Mouse (Mus musculus): ENCODE measurements around the gene Specc1. TPM values are rescaled to one million over a fixed set of nuclear protein-coding genes. Genes with fewer than 3 reads are reported as not detected.

The Specc1 gene
- polyA plus RNA-seq, 1 experiment = 28.9 TPM

DNA sequence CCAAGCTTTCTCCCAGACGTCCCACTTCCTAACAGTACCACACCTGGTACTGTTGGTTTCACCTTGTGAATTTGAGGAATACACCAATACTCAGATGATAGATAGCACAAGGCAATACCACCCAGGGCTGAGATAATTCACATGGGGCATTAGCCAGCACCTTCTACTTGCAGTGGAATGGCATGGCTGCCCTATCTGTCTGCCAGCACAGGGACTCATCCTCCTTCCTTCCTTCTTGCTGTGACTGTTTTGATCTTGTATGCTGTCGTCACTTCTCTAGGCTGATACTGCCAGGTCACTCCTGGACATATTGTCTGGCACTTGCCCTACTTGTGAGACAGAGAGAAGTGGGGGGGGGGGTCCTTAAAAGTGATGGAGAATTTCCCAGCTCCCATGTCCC lies 69.2 kb downstream of the Specc1 start:
- no peak overlapping the region for H3K27ac ChIP-seq (ENCODE audit: insufficient read depth, low read length)
- no peaks in the 10 kb centered on the region for H3K27me3 ChIP-seq (ENCODE audit: control insufficient read depth, insufficient read depth, low read length)
- no peak overlapping the region for H3K4me3 ChIP-seq (ENCODE audit: extremely low read depth, insufficient read depth, insufficient read length)
- WGBS = 84% methylated on average over 2 of the region's 2 CpGs
- H3K36me3 ChIP-seq (ENCODE audit: control insufficient read depth, insufficient read depth, low read length) = no peaks in the 10 kb centered on the region
- H3K4me1 ChIP-seq (ENCODE audit: control insufficient read depth, insufficient read depth, insufficient read length) = no peaks in the 10 kb centered on the region
- no peak for DNase-seq (ENCODE audit: low read depth in 1 of 2, low spot score in 2 of 2)
- TF ChIP-seq POLR2A (IDR thresholded peaks at IDR 0.05; ENCODE audit: low read depth, low read length) (no peak), CTCF (IDR thresholded peaks at IDR 0.05; ENCODE audit: extremely low read depth, insufficient read depth, insufficient read length, insufficient replicate concordance) (no peak)

DNA sequence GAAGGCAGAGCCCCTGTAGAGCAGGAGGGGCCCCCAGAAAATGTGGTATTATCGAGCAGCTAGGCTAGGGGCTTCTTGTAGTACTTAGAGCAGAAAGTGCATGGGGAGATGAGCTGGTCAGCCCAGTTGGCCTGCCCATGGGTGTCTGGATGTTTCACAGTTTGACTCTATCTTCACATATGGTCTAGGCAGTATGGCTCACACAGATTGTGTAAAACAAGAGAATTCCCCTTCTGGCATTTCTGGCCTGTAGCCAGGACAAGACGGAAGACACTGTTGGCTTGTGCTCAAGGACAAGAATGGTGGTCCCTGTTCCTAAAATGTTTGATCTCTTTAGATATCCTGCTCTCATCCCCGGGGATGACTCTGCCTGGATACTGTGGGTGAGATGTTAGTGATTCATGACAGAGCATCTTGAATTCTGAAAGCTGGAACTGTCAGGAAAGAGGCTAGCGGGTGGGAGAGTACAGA lies 69.8 kb downstream of the Specc1 start:
- H3K27ac ChIP-seq (ENCODE audit: insufficient read depth, low read length) = no peak overlapping the region
- no peak overlapping the region for H3K4me3 ChIP-seq (ENCODE audit: extremely low read depth, insufficient read depth, insufficient read length)
- no peaks in the 10 kb centered on the region for H3K4me1 ChIP-seq (ENCODE audit: control insufficient read depth, insufficient read depth, insufficient read length)
- DNase-seq (ENCODE audit: low read depth in 1 of 2, low spot score in 2 of 2) = no peak
- H3K27me3 ChIP-seq (ENCODE audit: control insufficient read depth, insufficient read depth, low read length) = no peaks in the 10 kb centered on the region
- no peaks in the 10 kb centered on the region for H3K36me3 ChIP-seq (ENCODE audit: control insufficient read depth, insufficient read depth, low read length)
- WGBS = 88% methylated on average over 4 of the region's 4 CpGs
- TF ChIP-seq POLR2A (IDR thresholded peaks at IDR 0.05; ENCODE audit: low read depth, low read length) (no peak), CTCF (IDR thresholded peaks at IDR 0.05; ENCODE audit: extremely low read depth, insufficient read depth, insufficient read length, insufficient replicate concordance) (no peak)

DNA sequence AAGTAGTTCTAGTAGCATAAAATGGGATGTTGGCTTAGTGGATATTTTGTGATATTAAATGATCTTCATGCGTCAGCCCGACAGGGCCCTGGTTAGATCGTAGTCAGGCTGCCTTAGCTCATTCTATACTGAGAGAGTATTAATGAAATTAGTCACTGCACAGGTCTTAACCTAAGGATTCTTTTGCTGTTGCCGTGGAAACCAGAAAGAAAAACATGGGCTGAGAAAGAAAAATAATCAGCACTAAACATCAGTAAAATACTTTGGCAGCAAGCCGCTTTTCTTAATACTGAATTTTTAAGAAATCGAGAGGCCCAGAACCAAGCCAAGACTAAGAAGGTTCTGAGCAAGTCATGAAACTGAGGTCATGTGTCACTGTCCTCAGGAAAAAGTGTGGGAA lies 70.7 kb downstream of the Specc1 start:
- DNase-seq (ENCODE audit: low read depth in 1 of 2, low spot score in 2 of 2) = no peak
- TF ChIP-seq CTCF (IDR thresholded peaks at IDR 0.05; ENCODE audit: extremely low read depth, insufficient read depth, insufficient read length, insufficient replicate concordance) (no peak), POLR2A (IDR thresholded peaks at IDR 0.05; ENCODE audit: low read depth, low read length) (no peak)
- H3K4me3 ChIP-seq (ENCODE audit: extremely low read depth, insufficient read depth, insufficient read length) = no peak overlapping the region
- no peaks in the 10 kb centered on the region for H3K27me3 ChIP-seq (ENCODE audit: control insufficient read depth, insufficient read depth, low read length)
- 89% methylated on average over 6 of the region's 6 CpGs for WGBS
- no peaks in the 10 kb centered on the region for H3K36me3 ChIP-seq (ENCODE audit: control insufficient read depth, insufficient read depth, low read length)
- no peaks in the 10 kb centered on the region for H3K4me1 ChIP-seq (ENCODE audit: control insufficient read depth, insufficient read depth, insufficient read length)
- no peak overlapping the region for H3K27ac ChIP-seq (ENCODE audit: insufficient read depth, low read length)

DNA sequence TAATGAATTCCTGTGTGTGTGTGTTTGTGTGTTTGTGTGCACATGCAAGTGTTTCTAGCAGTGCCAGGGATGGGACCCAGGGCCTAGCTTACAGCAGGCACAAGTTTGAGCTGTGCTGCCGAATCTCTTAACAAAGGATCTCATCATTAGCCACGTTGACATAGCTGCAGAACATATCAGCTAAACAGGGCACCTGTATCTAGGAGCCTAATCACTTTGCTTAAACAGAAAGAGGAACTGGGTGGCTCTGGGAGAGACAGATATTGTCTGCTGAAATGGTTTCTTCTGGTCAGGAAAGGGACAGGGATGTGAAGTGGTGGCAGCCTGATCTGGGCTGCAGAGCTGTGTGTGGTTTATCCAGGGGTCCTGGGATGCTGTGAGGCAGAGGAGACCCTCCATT lies 71.1 kb downstream of the Specc1 start:
- DNase-seq (ENCODE audit: low read depth in 1 of 2, low spot score in 2 of 2) = no peak
- Histone ChIP-seq H3K27me3 (ENCODE audit: control insufficient read depth, insufficient read depth, low read length) (no peaks in the 10 kb centered on the region), H3K27ac (ENCODE audit: insufficient read depth, low read length) (no peak overlapping the region), H3K4me3 (ENCODE audit: extremely low read depth, insufficient read depth, insufficient read length) (no peak overlapping the region), H3K36me3 (ENCODE audit: control insufficient read depth, insufficient read depth, low read length) (no peaks in the 10 kb centered on the region), H3K4me1 (ENCODE audit: control insufficient read depth, insufficient read depth, insufficient read length) (no peaks in the 10 kb centered on the region)
- TF ChIP-seq POLR2A (IDR thresholded peaks at IDR 0.05; ENCODE audit: low read depth, low read length) (no peak), CTCF (IDR thresholded peaks at IDR 0.05; ENCODE audit: extremely low read depth, insufficient read depth, insufficient read length, insufficient replicate concordance) (no peak)
- 25% methylated on average over 2 of the region's 2 CpGs for WGBS

DNA sequence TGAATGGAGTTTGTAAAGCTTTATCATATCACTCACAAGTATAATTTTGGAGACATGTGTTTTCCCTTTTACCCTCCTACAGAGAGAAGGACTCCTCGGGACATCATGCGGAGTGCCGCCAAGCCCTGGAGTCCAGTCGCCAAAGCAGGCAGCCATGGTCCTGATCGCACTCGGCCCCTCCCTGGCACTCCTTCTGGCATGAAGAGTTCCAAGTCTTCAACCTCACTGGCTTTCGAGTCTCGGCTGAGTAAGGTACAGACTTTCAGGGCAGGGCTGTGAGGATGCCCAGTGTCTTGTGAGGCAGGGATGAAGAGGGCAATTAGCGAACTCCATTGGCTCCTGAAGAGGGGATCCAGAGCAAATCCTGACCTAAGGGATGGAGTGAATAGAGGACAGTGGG lies 72.6 kb downstream of the Specc1 start:
- Histone ChIP-seq H3K27ac (ENCODE audit: insufficient read depth, low read length) (no peak overlapping the region), H3K36me3 (ENCODE audit: control insufficient read depth, insufficient read depth, low read length) (no peaks in the 10 kb centered on the region), H3K4me3 (ENCODE audit: extremely low read depth, insufficient read depth, insufficient read length) (no peak overlapping the region), H3K4me1 (ENCODE audit: control insufficient read depth, insufficient read depth, insufficient read length) (no peaks in the 10 kb centered on the region), H3K27me3 (ENCODE audit: control insufficient read depth, insufficient read depth, low read length) (no peaks in the 10 kb centered on the region)
- DNase-seq (ENCODE audit: low read depth in 1 of 2, low spot score in 2 of 2) = no peak
- WGBS = 95% methylated on average over 9 of the region's 9 CpGs
- TF ChIP-seq POLR2A (IDR thresholded peaks at IDR 0.05; ENCODE audit: low read depth, low read length) (no peak), CTCF (IDR thresholded peaks at IDR 0.05; ENCODE audit: extremely low read depth, insufficient read depth, insufficient read length, insufficient replicate concordance) (no peak)

DNA sequence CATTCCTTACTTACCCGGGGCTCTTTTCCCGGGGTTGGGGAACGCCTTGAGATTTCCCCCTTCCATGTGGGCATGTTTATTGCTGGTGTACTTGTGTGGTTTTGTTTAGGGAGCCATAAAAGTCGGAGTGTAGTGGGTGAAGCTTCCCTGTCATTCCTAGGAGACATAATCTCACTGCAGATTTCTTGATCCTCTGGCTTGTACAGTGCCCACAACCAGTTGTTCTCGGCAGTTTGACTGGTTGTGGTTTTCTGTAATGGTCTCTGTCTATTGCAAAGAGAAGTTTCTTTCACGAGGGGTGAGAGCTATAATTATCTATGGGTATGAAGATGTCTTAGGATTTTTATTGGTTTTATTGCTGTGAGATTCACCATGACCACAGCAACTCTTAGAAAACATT lies 78.0 kb downstream of the Specc1 start:
- no peaks in the 10 kb centered on the region for H3K36me3 ChIP-seq (ENCODE audit: control insufficient read depth, insufficient read depth, low read length)
- TF ChIP-seq POLR2A (IDR thresholded peaks at IDR 0.05; ENCODE audit: low read depth, low read length) = no peak
- no peak for TF ChIP-seq CTCF (IDR thresholded peaks at IDR 0.05; ENCODE audit: extremely low read depth, insufficient read depth, insufficient read length, insufficient replicate concordance)
- DNase-seq (ENCODE audit: low read depth in 1 of 2, low spot score in 2 of 2) = no peak
- H3K27me3 ChIP-seq (ENCODE audit: control insufficient read depth, insufficient read depth, low read length) = no peaks in the 10 kb centered on the region
- H3K4me3 ChIP-seq (ENCODE audit: extremely low read depth, insufficient read depth, insufficient read length) = no peak overlapping the region
- 68% methylated on average over 6 of the region's 6 CpGs for WGBS
- H3K27ac ChIP-seq (ENCODE audit: insufficient read depth, low read length) = no peak overlapping the region
- H3K4me1 ChIP-seq (ENCODE audit: control insufficient read depth, insufficient read depth, insufficient read length) = 0 out of 2 replicates have a peak, but pooled peaks cover 2% of the 10 kb centered on the region

DNA sequence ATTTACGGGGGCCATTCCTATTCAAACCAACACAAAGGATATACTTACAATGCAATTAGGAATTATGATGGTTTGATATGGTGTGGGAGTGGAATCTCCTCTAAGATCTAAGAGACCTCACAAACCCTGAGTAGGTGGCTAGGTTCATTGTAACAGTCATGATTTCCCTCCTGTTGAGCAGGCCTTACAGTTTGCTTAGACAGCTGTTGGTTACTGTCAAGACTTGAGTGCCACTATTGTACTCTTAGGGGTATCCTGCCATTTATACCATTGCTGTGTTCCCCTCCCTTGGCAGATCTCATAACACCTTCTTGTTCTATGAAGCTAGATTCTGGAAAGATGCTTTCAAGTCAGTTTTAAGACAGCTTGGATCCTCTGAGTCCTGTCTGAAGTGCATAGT lies 78.7 kb downstream of the Specc1 start:
- Histone ChIP-seq H3K36me3 (ENCODE audit: control insufficient read depth, insufficient read depth, low read length) (no peaks in the 10 kb centered on the region), H3K27ac (ENCODE audit: insufficient read depth, low read length) (no peak overlapping the region), H3K4me1 (ENCODE audit: control insufficient read depth, insufficient read depth, insufficient read length) (0 out of 2 replicates have a peak, but pooled peaks cover 2% of the 10 kb centered on the region), H3K27me3 (ENCODE audit: control insufficient read depth, insufficient read depth, low read length) (no peaks in the 10 kb centered on the region), H3K4me3 (ENCODE audit: extremely low read depth, insufficient read depth, insufficient read length) (no peak overlapping the region)
- WGBS = 100% methylated on average over 1 of the region's 1 CpGs
- no peak for DNase-seq (ENCODE audit: low read depth in 1 of 2, low spot score in 2 of 2)
- TF ChIP-seq POLR2A (IDR thresholded peaks at IDR 0.05; ENCODE audit: low read depth, low read length) (no peak), CTCF (IDR thresholded peaks at IDR 0.05; ENCODE audit: extremely low read depth, insufficient read depth, insufficient read length, insufficient replicate concordance) (no peak)

Data from spleen, adult 2 months (tissue).